Mouse (Mus musculus) cerebellum, postnatal 36 days (tissue): ENCODE measurements around the gene Kcnh2.

Experiments used
- DNase-seq, 2 experiments: peaks; one replicate each; pipeline ENCODE4 v3.0.0; 2021 to 2022; ENCODE audit warnings: mixed read lengths in 2 of 2

Gene Kcnh2

GRCm38 (mm10) chr5:24309223-24309622 is 42.2 kb downstream of the Kcnh2 start:
- no peak for DNase-seq

GRCm38 (mm10) chr5:24308621-24309020 is 42.8 kb downstream of the Kcnh2 start:
- no peak for DNase-seq

- no peak for DNase-seq
Observed at GRCm38 (mm10) chr5:24307118-24307777, 44.2 kb downstream of the Kcnh2 start.

- DNase-seq, result no peak
Observed at GRCm38 (mm10) chr5:24303199-24303598, 48.2 kb downstream of the Kcnh2 start.

- no peak for DNase-seq
Observed at GRCm38 (mm10) chr5:24299845-24300589, 51.4 kb downstream of the Kcnh2 start.

- no peak for DNase-seq
Observed at GRCm38 (mm10) chr5:24291954-24292353, 59.5 kb downstream of the Kcnh2 start.

GRCm38 (mm10) chr5:24286221-24286970 is 65.0 kb downstream of the Kcnh2 start:
- no peak for DNase-seq

- no peak for DNase-seq
Observed at GRCm38 (mm10) chr5:24284145-24284544, 67.3 kb downstream of the Kcnh2 start.

- DNase-seq, result no peak
Observed at GRCm38 (mm10) chr5:24283181-24283580, 68.2 kb downstream of the Kcnh2 start.

- DNase-seq, result no peak
Observed at GRCm38 (mm10) chr5:24280523-24280922, 70.9 kb downstream of the Kcnh2 start.

GRCm38 (mm10) chr5:24279527-24279926 is 71.9 kb downstream of the Kcnh2 start:
- no peak for DNase-seq

GRCm38 (mm10) chr5:24278206-24278605 is 73.2 kb downstream of the Kcnh2 start:
- no peak for DNase-seq

- no peak for DNase-seq
Observed at GRCm38 (mm10) chr5:24273683-24274621, 77.5 kb downstream of the Kcnh2 start.

- DNase-seq, result no peak
Observed at GRCm38 (mm10) chr5:24270941-24271340, 80.5 kb downstream of the Kcnh2 start.
